Mouse (Mus musculus) heart, embryonic 16.5 days (tissue): Measurements from ENCODE around the gene Olfr1348. TPM values are rescaled to one million over a fixed set of nuclear protein-coding genes. Genes with fewer than 3 reads are reported as not detected.

Source experiments
- ATAC-seq: fragments of 200-750 bp; cut with Nextera tagmentation; replicated peaks from 2 replicates; pipeline ENCODE4 v1.8.0; 2017; ENCODE audit warnings: moderate number of reproducible peaks; ENCODE audit not compliant: insufficient read depth, low FRiP score; ENCODE audit errors: extremely low read depth
- H3K27ac ChIP-seq: fragments of 300-500 bp; sonication (generic); 2 replicates; pipeline ENCODE4 v1.5.1; 2014; ENCODE audit warnings: mild to moderate bottlenecking, low read length, control low read depth, moderate library complexity
- H3K27me3 ChIP-seq: fragments of 300-500 bp; sonication (generic); 2 replicates; pipeline ENCODE4 v1.6.1; 2014; ENCODE audit warnings: low read length, mixed read lengths; ENCODE audit not compliant: control insufficient read depth, insufficient read depth
- H3K36me3 ChIP-seq: fragments of 300-500 bp; sonication (generic); 2 replicates; pipeline ENCODE4 v1.6.1; 2014; ENCODE audit not compliant: control insufficient read depth, insufficient read depth
- H3K4me1 ChIP-seq: fragments of 300-500 bp; sonication (generic); 2 replicates; pipeline ENCODE4 v1.6.1; 2014; ENCODE audit warnings: low read length, mixed read lengths; ENCODE audit not compliant: control insufficient read depth, insufficient read depth
- H3K4me2 ChIP-seq: fragments of 300-500 bp; sonication (generic); 2 replicates; pipeline ENCODE4 v1.6.1; 2014; ENCODE audit warnings: low read depth, mild to moderate bottlenecking, control low read depth, low read length
- H3K4me3 ChIP-seq: fragments of 300-500 bp; sonication (generic); 2 replicates; pipeline ENCODE4 v1.5.1; 2014; ENCODE audit warnings: mild to moderate bottlenecking, control low read depth, low read length
- H3K9ac ChIP-seq: fragments of 300-500 bp; sonication (generic); 2 replicates; pipeline ENCODE4 v1.6.1; 2014; ENCODE audit warnings: low read length, control low read depth
- H3K9me3 ChIP-seq: fragments of 300-500 bp; sonication (generic); replicated peaks from 2 replicates; pipeline ENCODE4 v1.6.1; 2016; ENCODE audit warnings: low read length; ENCODE audit not compliant: control insufficient read depth
- WGBS: fragments of 180-500 bp; shearing (Covaris S2); extraction: QIAGEN DNeasy Blood & Tissue Kit; methylation state at CpG from one replicate; pipeline ENCODE4 v1.1.7; 2014; 5-methylcytosine and 5-hydroxymethylcytosine counted together
- polyA plus RNA-seq: library from polyadenylated mRNA; unstranded; fragments of >200 nt; fragmentation: Nextera tagmentation; extraction: Ambion mirVana; gene quantifications from 2 replicates; pipeline ENCODE4 v1.2.1, GENCODE M21; 2015

The Olfr1348 gene
- polyA plus RNA-seq, 1 experiment from 2014 or later: not detected

DNA sequence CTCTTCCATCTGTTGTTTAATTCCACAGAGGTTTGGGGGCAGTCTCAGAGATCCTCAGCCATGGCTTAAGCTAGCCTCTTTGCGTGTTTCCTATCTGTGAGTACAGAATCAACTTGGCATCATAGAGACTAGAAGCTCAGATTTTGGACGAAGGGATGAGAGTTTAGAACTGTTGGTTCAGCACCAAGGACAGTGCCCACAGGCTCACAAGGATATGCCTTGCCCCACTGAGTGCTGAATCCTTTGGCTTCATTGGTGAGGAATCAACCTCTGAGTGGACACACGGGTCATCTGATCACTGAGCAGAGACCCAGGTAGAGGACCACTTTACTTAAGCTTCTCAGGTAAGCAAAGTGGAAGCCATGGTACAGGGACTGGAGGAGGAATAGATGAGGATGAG, 52.1 kb downstream of the Olfr1348 start:
- peaks cover 3% of the 10 kb centered on the region for H3K9me3 ChIP-seq
- no peak overlapping the region for H3K4me2 ChIP-seq
- H3K4me1 ChIP-seq: no peaks in the 10 kb centered on the region
- 41% methylated on average over 3 of the region's 3 CpGs for WGBS
- H3K9ac ChIP-seq: no peak overlapping the region
- no peaks in the 10 kb centered on the region for H3K36me3 ChIP-seq
- no peak overlapping the region for H3K4me3 ChIP-seq
- H3K27ac ChIP-seq: no peak overlapping the region
- no peaks in the 10 kb centered on the region for H3K27me3 ChIP-seq
- ATAC-seq: no peak

DNA sequence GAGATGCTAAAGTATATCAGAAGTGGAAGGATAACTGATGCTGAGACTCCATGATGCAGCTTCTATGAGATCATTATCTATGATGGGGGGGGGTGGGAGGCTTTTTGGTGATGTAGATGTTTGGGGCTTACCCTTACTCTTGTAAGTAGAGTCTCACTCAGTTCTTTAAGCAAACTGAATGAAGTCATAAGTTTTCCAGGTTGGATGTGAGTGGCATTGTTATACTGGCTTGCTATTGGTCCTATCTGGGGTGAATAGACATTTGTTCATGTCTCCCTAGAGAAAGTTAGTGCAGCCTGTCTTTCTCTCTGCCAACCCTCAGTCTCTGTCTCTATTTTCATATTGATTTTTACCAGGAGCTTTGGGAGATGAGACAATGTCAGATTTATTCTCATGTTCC, 52.7 kb downstream of the Olfr1348 start, which contains the start of gene Olfr1336:
Gene Olfr1336, plus strand, starts transcription at position 301 of the 400 bp plus-strand sequence.
- no peaks in the 10 kb centered on the region for H3K36me3 ChIP-seq
- no peak within 1 kb of the TSS for H3K27ac ChIP-seq
- H3K4me1 ChIP-seq: no peaks in the 10 kb centered on the region
- no peaks in the 10 kb centered on the region for H3K27me3 ChIP-seq
- H3K4me3 ChIP-seq: no peak within 1 kb of the TSS
- no peak within 1 kb of the TSS for H3K4me2 ChIP-seq
- H3K9ac ChIP-seq: no peak within 1 kb of the TSS
- peaks cover 3% of the 10 kb centered on the region for H3K9me3 ChIP-seq
- ATAC-seq: no peak

Other genes starting within 250 kb of the Olfr1348 start
- gene Zfp667, start 222.2 kb downstream of the Olfr1348 start, polyA plus RNA-seq: 4.9 and 5.1 TPM in 2 replicates
- gene Zfp583, start 177.5 kb downstream of the Olfr1348 start, polyA plus RNA-seq: 3.2 and 4.5 TPM in 2 replicates
- 1.0 and 1.5 TPM in 2 replicates for gene Gm3854, start 165.0 kb downstream of the Olfr1348 start, polyA plus RNA-seq
- gene Zfp78, start 145.5 kb downstream of the Olfr1348 start, polyA plus RNA-seq: 1.0 and 1.8 TPM in 2 replicates
- gene Zfp28, start 125.5 kb downstream of the Olfr1348 start, polyA plus RNA-seq: 7.6 and 9.5 TPM in 2 replicates
- gene Smim17, start 110.0 kb downstream of the Olfr1348 start, polyA plus RNA-seq: 0.20 TPM in 1 of 2 replicates, not detected in the other
- not detected in 2 replicates for gene Gm20715, start 98.5 kb downstream of the Olfr1348 start, polyA plus RNA-seq
- not detected in 2 replicates for gene Olfr1344, start 70.1 kb downstream of the Olfr1348 start, polyA plus RNA-seq
- gene Olfr1336, start 52.6 kb downstream of the Olfr1348 start, polyA plus RNA-seq: 0.02 TPM in 1 of 2 replicates, not detected in the other
- gene Olfr1346, start 41.6 kb downstream of the Olfr1348 start, polyA plus RNA-seq: not detected in 2 replicates
- not detected in 2 replicates for gene Olfr5, start 21.8 kb downstream of the Olfr1348 start, polyA plus RNA-seq
- not detected in 2 replicates for gene Olfr1347, start 9.0 kb downstream of the Olfr1348 start, polyA plus RNA-seq
- gene Olfr1349, start 14.2 kb upstream of the Olfr1348 start, polyA plus RNA-seq: not detected in 2 replicates
- not detected in 2 replicates for gene Olfr1350, start 56.1 kb upstream of the Olfr1348 start, polyA plus RNA-seq
- gene Zim1, start 187.7 kb upstream of the Olfr1348 start, polyA plus RNA-seq: 6.6 and 11.6 TPM in 2 replicates
- gene Peg3, start 221.7 kb upstream of the Olfr1348 start, polyA plus RNA-seq: 86.6 and 88.1 TPM in 2 replicates
- 5.9 and 6.1 TPM in 2 replicates for gene Usp29, start 221.8 kb upstream of the Olfr1348 start, polyA plus RNA-seq